Mouse (Mus musculus) bone marrow macrophage, adult 2 months (primary cell): Measurements from ENCODE around the gene Mtx3.

Experiments used
- CTCF ChIP-seq: IDR thresholded peaks from 2 replicates; pipeline ENCODE4 v1.5.1; 2012; ENCODE audit warnings: low read depth, mild to moderate bottlenecking, low read length, moderate library complexity
- POLR2A ChIP-seq: IDR thresholded peaks from 2 replicates; pipeline ENCODE4 v1.6.1; 2012; ENCODE audit warnings: mild to moderate bottlenecking, low read depth, low read length, borderline replicate concordance

- TF ChIP-seq POLR2A (no peak), CTCF (no peak)
Measured at GRCm38 (mm10) chr13:92858808-92859207, 14.2 kb downstream of the Mtx3 start.
